Mouse (Mus musculus): Measurements from ENCODE around the gene Pomt1. TPM values are rescaled to one million over a fixed set of nuclear protein-coding genes. Genes with fewer than 3 reads are reported as not detected.

Pomt1 gene
- polyA plus RNA-seq, 1 experiment from 2014 or later = 28.2 TPM

DNA sequence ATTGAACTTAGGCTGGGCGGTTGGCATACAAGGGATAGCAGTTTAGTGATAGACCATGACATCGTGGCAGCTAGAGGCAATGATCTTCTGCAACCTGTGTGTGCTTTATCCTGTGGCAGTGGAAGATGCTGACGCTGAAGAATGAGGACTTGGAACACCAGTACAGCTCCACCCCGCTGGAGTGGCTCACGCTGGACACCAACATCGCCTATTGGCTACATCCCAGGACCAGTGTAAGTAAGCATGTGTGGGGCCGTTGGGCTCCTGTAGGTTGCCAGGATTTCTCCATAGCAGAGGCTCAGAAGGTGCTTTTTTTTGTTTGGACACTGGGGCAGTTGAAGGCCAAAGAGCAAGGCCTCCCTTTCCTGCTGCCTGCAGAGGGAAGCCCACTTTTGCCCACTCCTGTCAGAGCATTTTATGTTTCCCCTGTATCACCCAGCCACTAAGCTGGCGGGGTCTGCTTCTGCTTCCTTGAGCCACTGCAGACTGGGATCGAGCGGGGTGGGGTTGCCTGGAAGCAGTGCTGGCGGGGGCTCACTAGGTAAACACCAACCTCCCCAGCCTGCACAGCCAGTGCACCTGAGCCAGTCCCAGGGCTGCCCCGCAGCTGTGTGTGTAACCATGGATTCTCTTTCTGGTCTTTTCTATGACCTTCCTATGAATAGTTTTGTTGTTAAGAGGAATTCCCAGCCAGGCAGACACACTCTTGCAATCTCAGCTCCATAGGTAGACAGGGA, 15.6 kb downstream of the Pomt1 start:
- Histone ChIP-seq H3K4me1 (ENCODE audit: control insufficient read depth, insufficient read depth, low read length) (peaks cover 6% of the 10 kb centered on the region; the same call in 1 of the 2 replicates), H3K4me3 (ENCODE audit: low read depth, low read length) (no peak overlapping the region), H3K4me2 (replicated peaks; ENCODE audit: low read depth, low read length) (no peak overlapping the region), H3K9me3 (ENCODE audit: control insufficient read depth, low read depth, low read length) (no peaks in the 10 kb centered on the region), H3K9ac (replicated peaks; ENCODE audit: low read depth, low read length) (no peak overlapping the region), H3K27me3 (ENCODE audit: control insufficient read depth, insufficient read depth, low read length) (no peaks in the 10 kb centered on the region), H3K27ac (ENCODE audit: low read length) (peak overlapping the region; percentile 55; the same call in 1 of the 2 replicates), H3K36me3 (ENCODE audit: control insufficient read depth, insufficient read depth, low read length) (peaks cover 50% of the 10 kb centered on the region)
- WGBS = 77% methylated on average over 12 of the region's 12 CpGs
- ATAC-seq (ENCODE audit: insufficient number of reproducible peaks, insufficient read depth, low FRiP score, low read depth) = peak; percentile 64

DNA sequence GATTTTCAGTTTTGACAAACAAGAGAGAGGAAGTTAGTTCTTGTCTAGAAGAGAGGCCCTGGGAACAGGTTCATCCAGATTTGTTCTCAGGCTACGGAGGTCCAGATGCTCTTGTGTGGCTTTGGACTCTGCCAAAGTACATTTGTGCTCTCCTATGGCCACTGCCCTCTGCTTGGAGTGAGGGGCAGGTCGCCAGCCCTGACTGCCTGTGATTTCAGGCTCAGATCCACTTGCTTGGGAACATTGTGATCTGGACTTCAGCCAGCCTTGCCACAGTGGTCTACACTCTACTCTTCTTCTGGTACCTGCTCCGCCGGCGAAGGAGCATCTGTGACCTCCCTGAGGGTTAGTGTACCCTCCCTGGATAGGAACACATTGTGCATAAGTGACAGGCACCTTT, 16.3 kb downstream of the Pomt1 start:
- Histone ChIP-seq H3K9ac (replicated peaks; ENCODE audit: low read depth, low read length) (no peak overlapping the region), H3K4me3 (ENCODE audit: low read depth, low read length) (no peak overlapping the region), H3K36me3 (ENCODE audit: control insufficient read depth, insufficient read depth, low read length) (peaks cover 50% of the 10 kb centered on the region; the same call in 1 of the 2 replicates), H3K27me3 (ENCODE audit: control insufficient read depth, insufficient read depth, low read length) (no peaks in the 10 kb centered on the region), H3K4me1 (ENCODE audit: control insufficient read depth, insufficient read depth, low read length) (peaks cover 6% of the 10 kb centered on the region; the same call in 1 of the 2 replicates), H3K9me3 (ENCODE audit: control insufficient read depth, low read depth, low read length) (no peaks in the 10 kb centered on the region), H3K4me2 (replicated peaks; ENCODE audit: low read depth, low read length) (no peak overlapping the region), H3K27ac (ENCODE audit: low read length) (peak overlapping the region; percentile 55; the same call in 1 of the 2 replicates)
- ATAC-seq (ENCODE audit: insufficient number of reproducible peaks, insufficient read depth, low FRiP score, low read depth) = no peak
- WGBS = 85% methylated on average over 5 of the region's 5 CpGs

DNA sequence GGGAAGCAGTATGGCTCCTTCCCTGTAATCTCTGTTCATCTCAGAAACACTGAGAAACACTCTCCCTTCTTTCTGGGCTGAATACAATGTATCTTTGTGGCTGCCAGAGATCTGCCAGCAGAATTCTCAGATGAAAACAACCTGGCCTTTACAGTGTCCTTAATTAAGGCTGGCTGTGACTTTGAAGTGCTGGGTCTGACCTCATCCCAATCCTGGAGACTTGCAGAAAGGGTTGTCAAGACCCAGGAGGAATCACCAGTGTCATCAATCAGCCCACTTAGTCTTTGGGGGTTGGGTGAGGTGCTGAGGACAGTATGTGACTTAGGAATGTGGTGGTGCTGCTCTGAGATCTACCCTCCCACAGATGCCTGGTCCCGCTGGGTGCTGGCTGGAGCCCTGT, 17.0 kb downstream of the Pomt1 start:
- ATAC-seq (ENCODE audit: insufficient number of reproducible peaks, insufficient read depth, low FRiP score, low read depth) = no peak
- no peak overlapping the region for H3K4me3 ChIP-seq (ENCODE audit: low read depth, low read length)
- H3K4me1 ChIP-seq (ENCODE audit: control insufficient read depth, insufficient read depth, low read length) = peaks cover 6% of the 10 kb centered on the region; the same call in 1 of the 2 replicates
- H3K9ac ChIP-seq (replicated peaks; ENCODE audit: low read depth, low read length) = no peak overlapping the region
- WGBS = 74% methylated on average over 1 of the region's 1 CpGs
- no peaks in the 10 kb centered on the region for H3K27me3 ChIP-seq (ENCODE audit: control insufficient read depth, insufficient read depth, low read length)
- H3K36me3 ChIP-seq (ENCODE audit: control insufficient read depth, insufficient read depth, low read length) = peaks cover 48% of the 10 kb centered on the region
- H3K4me2 ChIP-seq (replicated peaks; ENCODE audit: low read depth, low read length) = no peak overlapping the region
- H3K27ac ChIP-seq (ENCODE audit: low read length) = no peak overlapping the region
- H3K9me3 ChIP-seq (ENCODE audit: control insufficient read depth, low read depth, low read length) = no peaks in the 10 kb centered on the region

DNA sequence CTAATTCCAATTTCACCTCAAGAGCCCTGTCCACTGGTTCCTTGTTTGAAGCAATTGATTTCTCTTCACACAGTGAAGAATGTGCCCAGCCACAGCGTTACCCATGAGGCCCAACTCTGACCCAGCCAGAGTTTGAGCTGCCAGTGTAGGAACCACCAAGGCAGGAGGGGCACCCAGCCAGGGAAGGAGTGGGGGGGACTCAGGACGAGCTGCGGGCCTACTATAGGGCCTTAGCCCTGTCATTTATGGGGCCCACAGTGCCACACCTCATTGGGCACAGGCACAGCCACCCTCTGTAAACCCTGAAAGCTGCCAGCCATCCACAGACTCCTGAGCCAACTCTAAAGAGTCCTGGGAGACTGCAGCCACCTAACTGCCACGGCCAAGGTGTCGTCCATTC, 18.2 kb downstream of the Pomt1 start:
- H3K4me1 ChIP-seq (ENCODE audit: control insufficient read depth, insufficient read depth, low read length) = peaks cover 14% of the 10 kb centered on the region
- H3K36me3 ChIP-seq (ENCODE audit: control insufficient read depth, insufficient read depth, low read length) = peaks cover 42% of the 10 kb centered on the region
- no peak for ATAC-seq (ENCODE audit: insufficient number of reproducible peaks, insufficient read depth, low FRiP score, low read depth)
- no peak overlapping the region for H3K4me2 ChIP-seq (replicated peaks; ENCODE audit: low read depth, low read length)
- H3K4me3 ChIP-seq (ENCODE audit: low read depth, low read length) = no peak overlapping the region
- H3K9me3 ChIP-seq (ENCODE audit: control insufficient read depth, low read depth, low read length) = no peaks in the 10 kb centered on the region
- WGBS = 75% methylated on average over 5 of the region's 5 CpGs
- no peaks in the 10 kb centered on the region for H3K27me3 ChIP-seq (ENCODE audit: control insufficient read depth, insufficient read depth, low read length)
- no peak overlapping the region for H3K27ac ChIP-seq (ENCODE audit: low read length)
- H3K9ac ChIP-seq (replicated peaks; ENCODE audit: low read depth, low read length) = no peak overlapping the region

DNA sequence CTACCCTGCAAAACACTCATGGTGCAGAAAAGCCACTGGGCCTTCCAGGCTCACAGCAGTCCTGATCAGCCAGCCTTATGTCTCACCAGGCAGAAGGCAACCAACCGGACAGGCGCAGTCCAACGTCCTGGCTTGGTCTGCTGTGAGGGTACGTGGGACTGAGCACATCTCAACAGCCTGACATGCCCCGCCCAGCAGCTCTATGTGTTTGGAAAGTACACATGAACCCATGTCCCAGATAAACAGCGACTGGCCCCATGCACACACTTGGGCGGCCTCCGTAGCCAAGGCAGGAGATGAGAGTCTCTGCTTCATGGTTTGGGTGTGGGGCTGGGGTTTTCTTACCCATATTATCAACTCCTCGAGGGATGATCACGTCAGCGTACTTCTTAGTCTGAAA, 19.9 kb downstream of the Pomt1 start:
- no peak for ATAC-seq (ENCODE audit: insufficient number of reproducible peaks, insufficient read depth, low FRiP score, low read depth)
- no peak overlapping the region for H3K4me2 ChIP-seq (replicated peaks; ENCODE audit: low read depth, low read length)
- no peaks in the 10 kb centered on the region for H3K9me3 ChIP-seq (ENCODE audit: control insufficient read depth, low read depth, low read length)
- H3K27me3 ChIP-seq (ENCODE audit: control insufficient read depth, insufficient read depth, low read length) = no peaks in the 10 kb centered on the region
- peaks cover 14% of the 10 kb centered on the region for H3K4me1 ChIP-seq (ENCODE audit: control insufficient read depth, insufficient read depth, low read length)
- peaks cover 38% of the 10 kb centered on the region for H3K36me3 ChIP-seq (ENCODE audit: control insufficient read depth, insufficient read depth, low read length)
- H3K27ac ChIP-seq (ENCODE audit: low read length) = no peak overlapping the region
- H3K9ac ChIP-seq (replicated peaks; ENCODE audit: low read depth, low read length) = no peak overlapping the region
- 82% methylated on average over 11 of the region's 11 CpGs for WGBS
- H3K4me3 ChIP-seq (ENCODE audit: low read depth, low read length) = no peak overlapping the region

DNA sequence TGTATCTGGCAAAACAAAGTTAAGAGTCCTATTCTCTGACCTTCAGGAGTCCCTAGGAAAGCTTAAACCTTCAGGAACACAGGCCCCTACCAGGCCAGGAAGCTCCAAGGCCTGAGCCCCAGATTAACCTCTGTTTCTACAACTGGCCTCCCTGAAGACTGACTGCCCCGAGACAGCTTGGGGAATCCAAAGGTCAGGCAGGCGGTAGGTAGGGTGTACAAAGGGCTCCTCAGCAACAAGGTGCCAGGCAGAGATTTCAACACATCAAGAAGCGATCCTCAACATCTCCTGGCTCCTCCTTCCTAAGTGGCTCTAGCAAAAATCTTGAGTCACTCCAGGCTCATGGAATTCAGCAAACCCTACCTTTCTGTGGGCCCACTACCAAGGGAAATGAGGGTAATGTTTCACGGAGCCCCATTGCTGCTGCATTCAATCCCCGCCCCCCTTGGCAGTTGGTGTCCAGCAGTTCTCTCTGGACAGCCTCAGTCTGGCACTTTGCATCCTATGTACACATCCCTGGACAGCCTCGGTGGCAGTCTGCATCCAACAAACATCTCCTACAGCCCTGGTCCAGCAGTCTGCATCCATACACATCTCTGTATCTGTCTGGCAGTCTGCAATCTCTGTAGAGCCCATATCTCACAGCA, 22.6 kb downstream of the Pomt1 start:
- peak overlapping the region; percentile 61; the same call in 1 of the 2 replicates for H3K27ac ChIP-seq (ENCODE audit: low read length)
- H3K27me3 ChIP-seq (ENCODE audit: control insufficient read depth, insufficient read depth, low read length) = no peaks in the 10 kb centered on the region
- no peaks in the 10 kb centered on the region for H3K9me3 ChIP-seq (ENCODE audit: control insufficient read depth, low read depth, low read length)
- 50% methylated on average over 6 of the region's 6 CpGs for WGBS
- H3K9ac ChIP-seq (replicated peaks; ENCODE audit: low read depth, low read length) = peak overlapping the region; percentile 74
- H3K36me3 ChIP-seq (ENCODE audit: control insufficient read depth, insufficient read depth, low read length) = peaks cover 24% of the 10 kb centered on the region
- peak overlapping the region; percentile 85 for H3K4me3 ChIP-seq (ENCODE audit: low read depth, low read length)
- peak overlapping the region; percentile 64 for H3K4me2 ChIP-seq (replicated peaks; ENCODE audit: low read depth, low read length)
- H3K4me1 ChIP-seq (ENCODE audit: control insufficient read depth, insufficient read depth, low read length) = peaks cover 8% of the 10 kb centered on the region
- no peak for ATAC-seq (ENCODE audit: insufficient number of reproducible peaks, insufficient read depth, low FRiP score, low read depth)

DNA sequence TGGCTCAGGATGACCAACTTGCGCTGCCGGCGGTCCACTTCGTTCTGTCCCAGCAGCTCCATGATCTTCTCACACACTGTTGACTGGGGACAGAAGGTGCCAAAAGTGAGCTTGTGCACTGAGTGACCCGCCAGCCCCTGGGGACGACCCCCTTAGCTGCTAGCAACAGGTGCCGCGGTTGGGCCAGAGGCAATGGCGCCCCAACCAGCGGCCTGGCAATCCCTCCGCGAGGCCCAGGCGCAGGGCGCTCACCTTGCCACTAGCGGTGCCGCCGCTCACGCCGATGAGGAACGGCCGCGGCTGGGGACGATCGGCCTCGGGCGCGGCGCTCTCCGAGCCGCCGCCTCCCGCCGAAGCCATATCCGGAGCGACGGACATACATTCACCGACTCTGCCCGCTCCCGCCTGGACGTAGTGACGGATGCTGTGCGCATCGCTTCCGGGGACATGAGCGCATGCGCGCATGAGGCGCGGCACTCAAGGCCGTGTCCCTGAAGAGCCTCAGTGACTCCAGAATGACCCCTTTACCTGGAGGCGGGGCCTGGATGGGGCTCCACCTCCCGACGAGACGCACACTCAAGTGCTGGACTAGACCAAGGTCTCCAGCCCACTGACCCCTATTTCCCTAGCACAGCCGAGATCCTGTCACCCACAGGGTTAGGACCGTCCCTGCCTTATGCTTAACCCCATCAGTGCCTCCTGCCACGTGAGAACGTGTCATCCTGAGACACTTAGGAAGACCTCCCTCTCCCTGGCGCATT, 23.4 kb downstream of the Pomt1 start, which contains the start of gene Uck1:
Gene Uck1, minus strand, starts transcription at position 503 of the 761 bp plus-strand sequence.
- peak within 1 kb of the TSS; percentile 64 for H3K4me2 ChIP-seq (replicated peaks; ENCODE audit: low read depth, low read length)
- H3K4me1 ChIP-seq (ENCODE audit: control insufficient read depth, insufficient read depth, low read length) = peaks cover 8% of the 10 kb centered on the region
- H3K36me3 ChIP-seq (ENCODE audit: control insufficient read depth, insufficient read depth, low read length) = peaks cover 20% of the 10 kb centered on the region
- no peaks in the 10 kb centered on the region for H3K27me3 ChIP-seq (ENCODE audit: control insufficient read depth, insufficient read depth, low read length)
- peak within 1 kb of the TSS; percentile 74 for H3K9ac ChIP-seq (replicated peaks; ENCODE audit: low read depth, low read length)
- H3K4me3 ChIP-seq (ENCODE audit: low read depth, low read length) = peak within 1 kb of the TSS; percentile 85
- ATAC-seq (ENCODE audit: insufficient number of reproducible peaks, insufficient read depth, low FRiP score, low read depth) = peak; percentile 93
- H3K9me3 ChIP-seq (ENCODE audit: control insufficient read depth, low read depth, low read length) = no peaks in the 10 kb centered on the region
- 2% methylated on average over 59 of the region's 59 CpGs for WGBS
- peak within 1 kb of the TSS; percentile 61; the same call in 1 of the 2 replicates for H3K27ac ChIP-seq (ENCODE audit: low read length)

DNA sequence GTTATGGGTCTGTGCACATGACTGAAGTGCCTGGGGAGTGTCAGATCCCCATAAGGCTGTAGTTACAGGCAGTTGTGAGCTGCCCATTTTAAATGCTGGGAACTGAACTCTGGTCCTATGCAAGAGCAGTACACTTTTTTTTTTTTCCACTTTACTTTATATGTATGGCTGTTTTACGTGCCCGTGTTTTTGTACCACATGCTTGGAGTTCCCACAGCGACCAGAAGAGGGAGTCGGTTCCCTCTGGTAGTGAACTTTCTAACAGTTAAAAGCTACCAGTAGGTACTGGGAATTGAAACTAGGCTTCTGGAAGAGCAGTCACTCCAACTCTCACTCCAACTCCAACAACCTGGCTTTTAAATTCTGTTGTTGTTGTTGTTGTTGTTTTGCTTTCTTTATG, 24.2 kb downstream of the Pomt1 start:
- Histone ChIP-seq H3K36me3 (ENCODE audit: control insufficient read depth, insufficient read depth, low read length) (peaks cover 20% of the 10 kb centered on the region), H3K9ac (replicated peaks; ENCODE audit: low read depth, low read length) (no peak overlapping the region), H3K27ac (ENCODE audit: low read length) (no peak overlapping the region), H3K4me2 (replicated peaks; ENCODE audit: low read depth, low read length) (no peak overlapping the region), H3K9me3 (ENCODE audit: control insufficient read depth, low read depth, low read length) (no peaks in the 10 kb centered on the region), H3K4me1 (ENCODE audit: control insufficient read depth, insufficient read depth, low read length) (peaks cover 8% of the 10 kb centered on the region), H3K4me3 (ENCODE audit: low read depth, low read length) (no peak overlapping the region), H3K27me3 (ENCODE audit: control insufficient read depth, insufficient read depth, low read length) (no peaks in the 10 kb centered on the region)
- no peak; the same call in 1 of the 2 replicates for ATAC-seq (ENCODE audit: insufficient number of reproducible peaks, insufficient read depth, low FRiP score, low read depth)
- WGBS = 34% methylated on average over 4 of the region's 4 CpGs

Data from stomach, embryonic 14.5 days (tissue).